Mouse (Mus musculus): ENCODE data around the gene Fam198a. TPM values are rescaled to one million over a fixed set of nuclear protein-coding genes. Genes with fewer than 3 reads are reported as not detected.

Gene Fam198a
- polyA plus RNA-seq, 1 experiment from 2014 or later, result 2.1 TPM

- WGBS, result 70% methylated on average over 5 of the region's 5 CpGs
- H3K36me3 ChIP-seq, result no peaks in the 10 kb centered on the region
- no peaks in the 10 kb centered on the region for H3K9me3 ChIP-seq
- H3K4me3 ChIP-seq, result no peak overlapping the region
- H3K4me2 ChIP-seq, result no peak overlapping the region
- ATAC-seq (ENCODE audit: low FRiP score), result no peak
- H3K4me1 ChIP-seq (replicated peaks), result no peaks in the 10 kb centered on the region; the same call in 1 of the 2 replicates
- H3K27me3 ChIP-seq, result no peaks in the 10 kb centered on the region
- no peak overlapping the region for H3K9ac ChIP-seq
- peak overlapping the region; percentile 55 for H3K27ac ChIP-seq
Measured at GRCm38 (mm10) chr9:121969841-121970381, 19.1 kb downstream of the Fam198a start.

GRCm38 (mm10) chr9:121973207-121973606, 22.4 kb downstream of the Fam198a start:
- Histone ChIP-seq H3K9me3 (no peaks in the 10 kb centered on the region), H3K9ac (no peak overlapping the region), H3K27ac (no peak overlapping the region), H3K27me3 (no peaks in the 10 kb centered on the region), H3K4me1 (replicated peaks) (no peaks in the 10 kb centered on the region; the same call in 1 of the 2 replicates), H3K36me3 (no peaks in the 10 kb centered on the region), H3K4me2 (no peak overlapping the region), H3K4me3 (no peak overlapping the region)
- WGBS, result 74% methylated on average over 1 of the region's 1 CpGs
- no peak for ATAC-seq (ENCODE audit: low FRiP score)

- H3K4me2 ChIP-seq, result no peak overlapping the region
- H3K36me3 ChIP-seq, result no peaks in the 10 kb centered on the region
- no peak overlapping the region for H3K4me3 ChIP-seq
- no peaks in the 10 kb centered on the region for H3K27me3 ChIP-seq
- H3K9ac ChIP-seq, result no peak overlapping the region
- no peaks in the 10 kb centered on the region; the same call in 1 of the 2 replicates for H3K4me1 ChIP-seq (replicated peaks)
- no peak overlapping the region for H3K27ac ChIP-seq
- 87% methylated on average over 12 of the region's 12 CpGs for WGBS
- no peaks in the 10 kb centered on the region for H3K9me3 ChIP-seq
- no peak for ATAC-seq (ENCODE audit: low FRiP score)
Measured at GRCm38 (mm10) chr9:121974141-121974986, 23.6 kb downstream of the Fam198a start.

GRCm38 (mm10) chr9:121975321-121975720, 24.5 kb downstream of the Fam198a start:
- Histone ChIP-seq H3K4me3 (no peak overlapping the region), H3K9ac (no peak overlapping the region), H3K27me3 (no peaks in the 10 kb centered on the region), H3K36me3 (no peaks in the 10 kb centered on the region), H3K9me3 (no peaks in the 10 kb centered on the region), H3K27ac (no peak overlapping the region), H3K4me1 (replicated peaks) (no peaks in the 10 kb centered on the region; the same call in 1 of the 2 replicates), H3K4me2 (no peak overlapping the region)
- 79% methylated on average over 2 of the region's 2 CpGs for WGBS
- no peak for ATAC-seq (ENCODE audit: low FRiP score)

GRCm38 (mm10) chr9:121981046-121981445, 30.3 kb downstream of the Fam198a start:
- Histone ChIP-seq H3K36me3 (peaks cover 19% of the 10 kb centered on the region), H3K4me1 (replicated peaks) (peaks cover 10% of the 10 kb centered on the region), H3K9ac (no peak overlapping the region), H3K27ac (no peak overlapping the region), H3K4me3 (no peak overlapping the region), H3K27me3 (no peaks in the 10 kb centered on the region), H3K4me2 (no peak overlapping the region), H3K9me3 (no peaks in the 10 kb centered on the region)
- no peak for ATAC-seq (ENCODE audit: low FRiP score)
- 84% methylated on average over 9 of the region's 9 CpGs for WGBS

GRCm38 (mm10) chr9:121981466-121982105, 30.8 kb downstream of the Fam198a start:
- Histone ChIP-seq H3K36me3 (peaks cover 19% of the 10 kb centered on the region), H3K27ac (no peak overlapping the region), H3K4me3 (no peak overlapping the region), H3K4me1 (replicated peaks) (peaks cover 10% of the 10 kb centered on the region), H3K9ac (no peak overlapping the region), H3K27me3 (no peaks in the 10 kb centered on the region), H3K9me3 (no peaks in the 10 kb centered on the region), H3K4me2 (no peak overlapping the region)
- WGBS, result 78% methylated on average over 10 of the region's 10 CpGs
- ATAC-seq (ENCODE audit: low FRiP score), result no peak

GRCm38 (mm10) chr9:121982214-121982613, 31.4 kb downstream of the Fam198a start:
- H3K9me3 ChIP-seq, result no peaks in the 10 kb centered on the region
- no peak overlapping the region for H3K4me2 ChIP-seq
- no peak overlapping the region for H3K4me3 ChIP-seq
- no peak overlapping the region for H3K27ac ChIP-seq
- peaks cover 19% of the 10 kb centered on the region for H3K36me3 ChIP-seq
- 96% methylated on average over 22 of the region's 22 CpGs for WGBS
- no peaks in the 10 kb centered on the region for H3K27me3 ChIP-seq
- peaks cover 10% of the 10 kb centered on the region for H3K4me1 ChIP-seq (replicated peaks)
- ATAC-seq (ENCODE audit: low FRiP score), result no peak
- H3K9ac ChIP-seq, result no peak overlapping the region

- no peak overlapping the region for H3K9ac ChIP-seq
- no peaks in the 10 kb centered on the region for H3K27me3 ChIP-seq
- 95% methylated on average over 15 of the region's 15 CpGs for WGBS
- ATAC-seq (ENCODE audit: low FRiP score), result no peak
- no peak overlapping the region for H3K4me3 ChIP-seq
- peaks cover 19% of the 10 kb centered on the region for H3K36me3 ChIP-seq
- H3K27ac ChIP-seq, result no peak overlapping the region
- peaks cover 10% of the 10 kb centered on the region for H3K4me1 ChIP-seq (replicated peaks)
- H3K4me2 ChIP-seq, result no peak overlapping the region
- no peaks in the 10 kb centered on the region for H3K9me3 ChIP-seq
Measured at GRCm38 (mm10) chr9:121982665-121983064, 31.9 kb downstream of the Fam198a start.

- 0 out of 2 replicates have a peak, but pooled peaks have one; percentile 22 for ATAC-seq (ENCODE audit: low FRiP score)
- Histone ChIP-seq H3K9me3 (no peaks in the 10 kb centered on the region), H3K27me3 (no peaks in the 10 kb centered on the region), H3K4me2 (no peak overlapping the region), H3K27ac (no peak overlapping the region), H3K4me3 (no peak overlapping the region), H3K4me1 (replicated peaks) (peaks cover 10% of the 10 kb centered on the region), H3K36me3 (peaks cover 19% of the 10 kb centered on the region), H3K9ac (no peak overlapping the region)
- 53% methylated on average over 15 of the region's 15 CpGs for WGBS
Measured at GRCm38 (mm10) chr9:121983504-121983903, 32.7 kb downstream of the Fam198a start.

- Histone ChIP-seq H3K36me3 (peaks cover 19% of the 10 kb centered on the region), H3K4me2 (no peak overlapping the region), H3K9ac (peak overlapping the region; percentile 43; the same call in 1 of the 2 replicates), H3K9me3 (no peaks in the 10 kb centered on the region), H3K4me3 (no peak overlapping the region), H3K27me3 (no peaks in the 10 kb centered on the region), H3K27ac (no peak overlapping the region), H3K4me1 (replicated peaks) (peaks cover 14% of the 10 kb centered on the region)
- 0 out of 2 replicates have a peak, but pooled peaks have one; percentile 37 for ATAC-seq (ENCODE audit: low FRiP score)
- 75% methylated on average over 15 of the region's 15 CpGs for WGBS
Measured at GRCm38 (mm10) chr9:121984465-121985461, 34.0 kb downstream of the Fam198a start.

- H3K4me3 ChIP-seq, result no peak overlapping the region
- no peak overlapping the region for H3K9ac ChIP-seq
- no peak overlapping the region for H3K27ac ChIP-seq
- H3K9me3 ChIP-seq, result no peaks in the 10 kb centered on the region
- peaks cover 20% of the 10 kb centered on the region for H3K4me1 ChIP-seq (replicated peaks)
- H3K4me2 ChIP-seq, result no peak overlapping the region
- no peak for ATAC-seq (ENCODE audit: low FRiP score)
- no peaks in the 10 kb centered on the region for H3K27me3 ChIP-seq
- peaks cover 2% of the 10 kb centered on the region; the same call in 1 of the 2 replicates for H3K36me3 ChIP-seq
- WGBS, result 79% methylated on average over 3 of the region's 3 CpGs
Measured at GRCm38 (mm10) chr9:121988910-121989309, 38.1 kb downstream of the Fam198a start.
